Mouse (Mus musculus): ENCODE data around the gene Pak7.
"Not testable (repeated sequence)": the region's sequence is repeated elsewhere in the genome, so short reads cannot be mapped to it uniquely, and the experiment has no call there.

Gene Pak7

GRCm38 (mm10) chr2:136387181-136388131, at the start of gene Pak7:
Gene Pak7 (minus strand): TSS chr2:136387967.
- DNase-seq (ENCODE audit: low read depth, low spot score) = no peak

- peak; percentile 70 for DNase-seq (ENCODE audit: low read depth, low spot score)
Observed at GRCm38 (mm10) chr2:136425561-136425960, 37.8 kb upstream of the Pak7 start.

DNA sequence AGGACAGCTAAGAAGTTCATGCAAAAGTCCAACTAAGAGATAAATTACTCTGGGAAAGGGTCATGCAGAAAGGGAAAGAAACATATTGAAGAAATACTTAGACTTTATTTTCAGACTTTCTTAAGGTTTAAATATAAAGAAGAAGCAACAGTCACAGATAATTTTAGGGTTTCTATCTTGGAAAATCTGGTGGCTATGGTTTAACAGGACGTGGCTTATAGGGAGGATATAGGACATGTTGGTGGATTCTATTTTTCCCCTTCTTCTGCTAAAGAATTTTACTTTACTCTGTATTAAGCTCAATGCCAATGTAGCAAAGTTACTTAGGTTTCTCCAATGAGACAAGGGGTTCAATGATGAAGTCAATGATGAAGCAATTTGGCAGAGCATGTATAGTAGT, 31.8 kb upstream of the Pak7 start:
- no peak for DNase-seq (ENCODE audit: low read depth, low spot score)

GRCm38 (mm10) chr2:136416381-136416780, 28.6 kb upstream of the Pak7 start:
- no peak for DNase-seq (ENCODE audit: low read depth, low spot score)

- DNase-seq (ENCODE audit: low read depth, low spot score) = no peak
Observed at GRCm38 (mm10) chr2:136402587-136402986, 14.8 kb upstream of the Pak7 start.

DNA sequence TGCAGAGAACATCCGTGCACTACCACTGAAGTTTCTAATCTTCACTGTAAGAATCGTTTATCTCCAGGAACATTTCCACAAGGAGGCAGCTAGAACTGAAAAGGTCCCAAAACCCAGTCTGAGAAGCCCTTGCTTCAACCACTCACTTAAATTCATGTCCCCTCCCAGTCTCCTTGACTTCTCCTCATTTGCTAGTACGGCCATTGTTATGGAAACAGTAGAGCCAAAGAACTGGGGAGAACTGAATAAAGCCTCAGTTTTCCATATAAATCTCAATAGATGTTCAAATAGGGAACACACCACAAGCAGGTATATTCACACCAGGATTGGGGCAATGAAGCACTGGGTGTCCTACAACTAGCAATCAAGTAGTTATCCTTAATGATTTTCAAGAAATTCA, 12.4 kb downstream of the Pak7 start:
- DNase-seq (ENCODE audit: low read depth, low spot score) = no peak

DNA sequence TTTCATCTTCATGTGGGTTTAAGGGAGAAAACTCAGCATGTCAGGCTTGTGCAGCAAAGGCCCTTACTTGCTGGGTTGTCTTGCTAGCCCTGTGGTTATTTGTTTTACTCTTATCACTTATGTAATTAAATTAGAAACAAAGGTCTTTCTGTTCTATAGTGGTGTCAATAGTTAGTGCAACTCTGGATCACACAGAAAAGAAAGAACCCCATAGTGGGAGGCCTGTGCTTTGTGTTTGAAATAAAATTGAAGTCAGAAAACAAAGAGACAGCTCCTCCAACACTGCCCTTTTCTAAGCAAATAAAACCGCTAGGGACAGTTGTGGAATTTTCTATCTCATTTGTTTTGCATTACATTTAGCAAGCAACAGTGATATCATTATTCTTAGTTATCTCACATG, 15.4 kb downstream of the Pak7 start:
- no peak for DNase-seq (ENCODE audit: low read depth, low spot score)

- DNase-seq (ENCODE audit: low read depth, low spot score) = peak; percentile 19
Observed at GRCm38 (mm10) chr2:136351393-136352096, 36.2 kb downstream of the Pak7 start.

DNA sequence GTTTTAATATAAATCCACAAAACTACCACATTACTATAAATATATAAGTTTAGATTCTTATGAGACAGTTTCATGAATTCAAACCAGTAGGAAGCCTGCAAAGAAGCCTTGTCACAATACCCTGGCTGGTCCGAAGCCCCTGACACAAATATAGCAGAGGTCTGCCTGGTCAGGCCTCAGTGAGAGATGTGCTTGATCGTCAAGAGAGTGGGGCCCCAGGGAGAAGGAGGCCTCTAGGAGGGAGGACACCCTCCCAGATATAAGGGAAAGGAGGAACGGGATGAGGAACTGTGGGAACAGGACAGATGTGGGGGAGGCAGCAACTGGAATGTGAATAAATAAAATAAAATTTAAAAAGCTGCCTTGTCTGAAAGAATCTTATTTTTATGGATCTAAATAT, 37.3 kb downstream of the Pak7 start:
- DNase-seq (ENCODE audit: low read depth, low spot score) = no peak

DNA sequence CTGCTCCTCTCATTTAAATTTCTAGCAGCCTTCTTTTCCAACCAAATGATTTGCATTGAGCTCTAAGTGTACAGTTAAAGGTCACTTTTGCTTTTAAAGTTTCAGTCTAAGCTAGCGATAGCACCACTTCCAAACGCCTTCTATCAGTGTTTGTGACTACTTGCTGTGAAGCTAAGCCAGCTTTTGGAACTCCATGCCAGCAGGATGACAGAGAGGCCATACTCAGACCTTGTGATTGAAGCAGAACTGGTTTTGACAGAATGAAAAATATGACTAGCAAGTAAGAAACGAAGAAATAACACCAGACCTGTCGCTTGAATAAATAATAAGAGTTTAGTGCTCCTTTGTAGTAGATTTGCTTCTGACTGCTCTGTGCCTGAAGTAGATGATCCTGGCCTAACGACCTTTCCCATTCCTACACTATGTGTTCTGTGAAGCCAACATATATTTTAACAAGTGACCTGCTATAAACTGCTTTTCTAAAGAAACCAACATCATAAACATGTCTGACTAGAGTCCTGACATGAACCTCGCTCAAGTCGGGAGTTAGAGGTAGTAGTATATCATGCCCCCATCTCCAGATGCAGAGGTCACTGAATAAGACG, 38.0 kb downstream of the Pak7 start:
- DNase-seq (ENCODE audit: low read depth, low spot score) = no peak

DNA sequence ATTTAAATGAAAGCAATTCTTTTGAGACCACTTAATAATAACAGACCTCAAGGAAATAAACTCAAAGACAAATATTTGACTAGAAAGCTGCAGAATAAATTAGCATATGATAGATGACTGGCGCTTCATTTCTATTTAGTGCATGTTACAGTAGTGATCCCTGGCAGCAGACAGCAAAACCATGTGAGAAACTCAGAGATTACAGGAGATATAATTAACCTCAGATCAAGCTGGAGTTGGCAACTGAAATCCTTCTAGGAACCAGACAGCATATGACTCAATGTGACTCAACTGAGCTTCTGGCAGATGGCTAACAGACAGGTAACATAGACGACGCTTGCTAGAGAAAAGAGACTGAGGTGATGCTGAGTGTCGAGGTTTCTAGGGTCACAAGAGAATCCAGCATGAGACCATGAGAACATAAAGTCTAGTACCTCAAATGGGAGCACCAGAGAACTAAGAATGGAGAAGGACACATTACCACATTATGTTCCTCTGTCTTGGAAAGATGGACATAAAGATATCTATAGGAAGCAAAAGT, 43.5 kb downstream of the Pak7 start:
- DNase-seq (ENCODE audit: low read depth, low spot score) = not testable (repeated sequence)

GRCm38 (mm10) chr2:136329974-136330373, 57.8 kb downstream of the Pak7 start:
- no peak for DNase-seq (ENCODE audit: low read depth, low spot score)

DNA sequence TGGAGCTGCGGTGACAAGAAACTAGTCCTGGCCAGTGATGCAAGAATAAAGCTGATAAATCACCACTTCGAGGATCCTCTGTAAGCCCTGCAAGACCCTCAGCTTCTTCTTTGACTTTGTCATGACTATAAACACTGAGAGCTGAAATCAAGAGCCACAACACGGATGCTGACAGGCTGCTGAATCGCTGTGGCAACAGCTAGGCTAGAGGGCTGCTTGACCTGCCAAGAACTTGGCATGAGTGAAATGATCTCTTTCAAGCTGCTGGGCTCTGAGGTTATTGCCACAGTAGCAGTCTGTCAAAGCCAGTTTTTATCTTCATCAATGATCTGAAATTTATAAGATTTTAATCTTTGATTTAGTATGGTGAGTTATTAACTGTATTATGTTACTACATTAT, 62.1 kb downstream of the Pak7 start:
- DNase-seq (ENCODE audit: low read depth, low spot score) = no peak

DNA sequence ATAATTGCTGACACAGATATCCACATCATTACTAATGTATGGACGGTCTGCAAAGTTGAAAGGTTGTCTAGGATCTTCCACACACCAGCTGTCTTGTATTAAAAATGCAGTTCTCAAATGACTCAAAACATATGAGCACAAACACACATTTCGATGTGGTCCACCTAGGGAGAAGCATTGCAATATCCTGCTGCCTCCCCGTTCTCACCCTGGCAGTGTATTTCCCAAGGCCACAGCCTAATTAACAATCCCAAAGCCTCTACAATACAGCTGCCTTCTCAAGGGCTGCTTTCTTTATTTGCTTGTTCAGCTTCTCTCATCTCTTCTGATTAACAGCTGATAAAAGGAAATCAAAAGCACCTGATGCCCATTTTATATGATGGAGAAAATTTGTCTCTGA, 78.5 kb downstream of the Pak7 start:
- no peak for DNase-seq (ENCODE audit: low read depth, low spot score)

GRCm38 (mm10) chr2:136308743-136309142, 79.0 kb downstream of the Pak7 start:
- DNase-seq (ENCODE audit: low read depth, low spot score) = no peak

GRCm38 (mm10) chr2:136302201-136302600, 85.6 kb downstream of the Pak7 start:
- no peak for DNase-seq (ENCODE audit: low read depth, low spot score)

DNA sequence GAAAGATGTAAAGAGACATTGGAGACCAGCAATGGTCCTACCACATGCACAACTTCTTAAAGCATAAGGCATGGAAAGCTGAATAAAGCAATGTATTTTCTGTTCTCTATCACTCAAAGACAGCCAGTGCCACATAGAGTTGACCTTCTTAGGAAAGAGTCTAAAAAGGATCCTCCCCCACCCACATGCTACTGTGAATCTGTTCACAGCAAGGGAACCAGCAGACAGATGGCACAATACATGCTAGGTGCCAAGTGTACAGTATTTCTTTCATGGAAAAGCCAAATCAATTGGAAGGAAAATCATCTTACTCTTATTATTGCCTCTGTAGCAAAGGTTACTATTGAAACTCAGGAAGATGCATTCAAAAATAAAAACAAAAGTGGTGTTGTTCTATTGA, 86.4 kb downstream of the Pak7 start:
- DNase-seq (ENCODE audit: low read depth, low spot score) = no peak

DNA sequence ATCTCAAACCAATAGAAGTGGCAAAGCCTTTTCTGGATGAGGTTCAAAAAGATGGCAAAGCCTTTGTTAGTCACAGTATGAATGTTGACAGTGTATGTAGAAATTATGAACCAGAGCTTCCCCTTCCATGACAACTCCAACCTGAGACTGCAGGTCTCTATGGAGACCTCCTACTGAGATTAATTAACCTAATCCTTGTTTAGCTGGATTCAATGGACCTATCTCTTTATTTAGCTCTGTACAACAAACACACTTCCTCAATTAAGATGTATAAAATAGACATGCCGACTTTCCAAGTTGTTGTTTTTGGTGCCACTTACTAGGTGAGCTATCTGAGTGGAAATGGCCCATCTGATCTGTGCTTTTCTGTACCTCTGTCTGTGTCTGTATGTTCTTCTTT, 90.4 kb downstream of the Pak7 start:
- no peak for DNase-seq (ENCODE audit: low read depth, low spot score)

GRCm38 (mm10) chr2:136282043-136282442, 105.7 kb downstream of the Pak7 start:
- no peak for DNase-seq (ENCODE audit: low read depth, low spot score)

- not testable (repeated sequence) for DNase-seq (ENCODE audit: low read depth, low spot score)
Observed at GRCm38 (mm10) chr2:136241960-136242359, 145.8 kb downstream of the Pak7 start.

- no peak for DNase-seq (ENCODE audit: low read depth, low spot score)
Observed at GRCm38 (mm10) chr2:136231228-136231627, 156.5 kb downstream of the Pak7 start.

GRCm38 (mm10) chr2:136204034-136204433, 183.7 kb downstream of the Pak7 start:
- DNase-seq (ENCODE audit: low read depth, low spot score) = no peak

Measured in 3T3-L1 (cell line).